Mouse (Mus musculus): ENCODE data around the gene Gemin8.

Gene Gemin8

GRCm38 (mm10) chrX:166169892-166170799 lies at the start of gene Gemin8:
Gene Gemin8, plus strand, starts transcription at chrX:166170454.
- DNase-seq (ENCODE audit: low read depth, low spot score): peak; percentile 94

GRCm38 (mm10) chrX:166147158-166147846 lies 23.0 kb upstream of the Gemin8 start:
- no peak for DNase-seq (ENCODE audit: low read depth, low spot score)

- DNase-seq (ENCODE audit: low read depth, low spot score): no peak
Observed at GRCm38 (mm10) chrX:166162773-166163172, 7.5 kb upstream of the Gemin8 start.

GRCm38 (mm10) chrX:166167307-166167706 lies 2.9 kb upstream of the Gemin8 start:
- no peak for DNase-seq (ENCODE audit: low read depth, low spot score)

- DNase-seq (ENCODE audit: low read depth, low spot score): no peak
Observed at GRCm38 (mm10) chrX:166167923-166168322, 2.3 kb upstream of the Gemin8 start.

GRCm38 (mm10) chrX:166170800-166171738 lies 815 bp downstream of the Gemin8 start:
- DNase-seq (ENCODE audit: low read depth, low spot score): no peak

GRCm38 (mm10) chrX:166172041-166172440 lies 1.8 kb downstream of the Gemin8 start:
- no peak for DNase-seq (ENCODE audit: low read depth, low spot score)

GRCm38 (mm10) chrX:166172661-166173060 lies 2.4 kb downstream of the Gemin8 start:
- DNase-seq (ENCODE audit: low read depth, low spot score): no peak

- DNase-seq (ENCODE audit: low read depth, low spot score): no peak
Observed at GRCm38 (mm10) chrX:166173796-166174195, 3.5 kb downstream of the Gemin8 start.

GRCm38 (mm10) chrX:166177929-166178328 lies 7.7 kb downstream of the Gemin8 start:
- no peak for DNase-seq (ENCODE audit: low read depth, low spot score)

GRCm38 (mm10) chrX:166183094-166183493 lies 12.8 kb downstream of the Gemin8 start:
- DNase-seq (ENCODE audit: low read depth, low spot score): no peak

- no peak for DNase-seq (ENCODE audit: low read depth, low spot score)
Observed at GRCm38 (mm10) chrX:166185327-166185913, 15.2 kb downstream of the Gemin8 start.

- DNase-seq (ENCODE audit: low read depth, low spot score): no peak
Observed at GRCm38 (mm10) chrX:166187803-166188202, 17.5 kb downstream of the Gemin8 start.

GRCm38 (mm10) chrX:166196327-166196726 lies 26.1 kb downstream of the Gemin8 start:
- DNase-seq (ENCODE audit: low read depth, low spot score): no peak

GRCm38 (mm10) chrX:166198266-166198665 lies 28.0 kb downstream of the Gemin8 start:
- DNase-seq (ENCODE audit: low read depth, low spot score): no peak

GRCm38 (mm10) chrX:166199812-166200211 lies 29.6 kb downstream of the Gemin8 start:
- DNase-seq (ENCODE audit: low read depth, low spot score): no peak

GRCm38 (mm10) chrX:166214576-166214975 lies 44.3 kb downstream of the Gemin8 start:
- no peak for DNase-seq (ENCODE audit: low read depth, low spot score)

- no peak for DNase-seq (ENCODE audit: low read depth, low spot score)
Observed at GRCm38 (mm10) chrX:166216248-166216647, 46.0 kb downstream of the Gemin8 start.

- no peak for DNase-seq (ENCODE audit: low read depth, low spot score)
Observed at GRCm38 (mm10) chrX:166216720-166217119, 46.5 kb downstream of the Gemin8 start.

GRCm38 (mm10) chrX:166219331-166219730 lies 49.1 kb downstream of the Gemin8 start:
- no peak for DNase-seq (ENCODE audit: low read depth, low spot score)

GRCm38 (mm10) chrX:166226856-166227255 lies 56.6 kb downstream of the Gemin8 start:
- DNase-seq (ENCODE audit: low read depth, low spot score): no peak
